Mouse (Mus musculus) G1E (cell line): Measurements from ENCODE around the gene Snrnp70. TPM values are rescaled to one million over a fixed set of nuclear protein-coding genes. Genes with fewer than 3 reads are reported as not detected.

Source experiments
- ATAC-seq: 2 replicates; pipeline ENCODE4 v1.8.0; 2016; ENCODE audit warnings: mild to moderate bottlenecking; ENCODE audit not compliant: insufficient number of reproducible peaks, poor library complexity, low FRiP score, severe bottlenecking; ENCODE audit errors: extremely low read depth
- DNase-seq: peaks from one replicate; pipeline ENCODE4 v3.0.0; 2012; ENCODE audit warnings: low spot score
- H3K27me3 ChIP-seq: 2 replicates; pipeline ENCODE4 v1.6.1; 2012; ENCODE audit warnings: mild to moderate bottlenecking, low read length, inconsistent platforms; ENCODE audit not compliant: insufficient read depth
- H3K36me3 ChIP-seq: replicated peaks from 2 replicates; pipeline ENCODE3; 2012; ENCODE audit warnings: mild to moderate bottlenecking, inconsistent platforms
- H3K4me1 ChIP-seq: 2 replicates; pipeline ENCODE4 v1.6.1; 2012; ENCODE audit warnings: low read depth, low read length, inconsistent platforms, mixed read lengths; ENCODE audit not compliant: insufficient read depth
- H3K4me3 ChIP-seq: 2 replicates; pipeline ENCODE4 v1.5.1; 2012; ENCODE audit warnings: low read depth, mild to moderate bottlenecking, inconsistent platforms, low read length, moderate library complexity, mixed read lengths
- H3K9me3 ChIP-seq: replicated peaks from 2 replicates; pipeline ENCODE4 v1.6.1; 2012; ENCODE audit warnings: inconsistent platforms
- CTCF ChIP-seq: IDR thresholded peaks from 2 replicates; pipeline ENCODE4 v1.5.1; 2012; ENCODE audit warnings: low read depth, low read length, inconsistent platforms, mixed read lengths
- GATA1 ChIP-seq: IDR thresholded peaks from 2 replicates; pipeline ENCODE4 v1.6.1; 2012; ENCODE audit warnings: borderline replicate concordance, low read length, inconsistent platforms, mixed read lengths
- GATA2 ChIP-seq: IDR thresholded peaks from 2 replicates; pipeline ENCODE4 v1.6.1; 2012; ENCODE audit warnings: low read depth, low read length, inconsistent platforms, borderline replicate concordance
- POLR2AphosphoS5 ChIP-seq: IDR thresholded peaks from 2 replicates; pipeline ENCODE4 v1.6.1; 2012; ENCODE audit warnings: low read depth, low read length, inconsistent platforms; ENCODE audit not compliant: insufficient replicate concordance
- TAL1 ChIP-seq: conservative IDR thresholded peaks from 2 replicates; pipeline ENCODE4 v1.6.1; 2012; ENCODE audit warnings: low read depth, low read length, inconsistent platforms, mixed read lengths
- polyA plus RNA-seq: library from polyadenylated mRNA; stranded (reverse); fragments of >175 nt; gene quantifications from 2 replicates; pipeline ENCODE4 v1.2.3, GENCODE M21; 2012
- total RNA-seq, 2 experiments: library from RNA; stranded (forward) in 1 of 2; stranded (reverse) in 1 of 2; fragments of 200-1000 nt in 1 of 2; fragments of >200 nt in 1 of 2; fragmentation: Nextera tagmentation in 1 of 2; gene quantifications; 2 replicates each; pipeline ENCODE4 v1.2.3; 2014 to 2017

The Snrnp70 gene
- total and polyA plus RNA-seq, 3 experiments = 174 to 1,054 (median 333) TPM

GRCm38 (mm10) chr7:45386077-45386476, 9.5 kb downstream of the Snrnp70 start:
- ATAC-seq (no peak), DNase-seq (no peak)
- no peak for TF ChIP-seq TAL1
- TF ChIP-seq POLR2AphosphoS5 = no peak
- no peak for TF ChIP-seq GATA2
- TF ChIP-seq GATA1 = no peak
- TF ChIP-seq CTCF = no peak
- Histone ChIP-seq H3K36me3 (peaks cover 98% of the 10 kb centered on the region), H3K27me3 (no peaks in the 10 kb centered on the region), H3K4me1 (peaks cover 53% of the 10 kb centered on the region), H3K4me3 (no peak overlapping the region), H3K9me3 (no peaks in the 10 kb centered on the region)

- ATAC-seq = no peak
- TF ChIP-seq POLR2AphosphoS5 (no peak), TAL1 (no peak), GATA2 (no peak), CTCF (no peak), GATA1 (no peak)
- H3K36me3 ChIP-seq = peaks cover 95% of the 10 kb centered on the region
These were observed 19.5 kb downstream of the Snrnp70 start for GRCm38 (mm10) chr7:45376057-45376456.

GRCm38 (mm10) chr7:45374620-45375019, 20.9 kb downstream of the Snrnp70 start:
- ATAC-seq (peak; percentile 22; the same call in 1 of the 2 replicates), DNase-seq (no peak)
- Histone ChIP-seq H3K9me3 (no peaks in the 10 kb centered on the region), H3K27me3 (peaks cover 5% of the 10 kb centered on the region; the same call in 1 of the 2 replicates), H3K4me3 (no peak overlapping the region), H3K36me3 (peaks cover 81% of the 10 kb centered on the region), H3K4me1 (peaks cover 56% of the 10 kb centered on the region)
- TF ChIP-seq GATA1 (no peak), GATA2 (no peak), CTCF (no peak), POLR2AphosphoS5 (no peak), TAL1 (no peak)

More at GRCm38 (mm10) chr7:45376057-45376456, 19.5 kb downstream of the Snrnp70 start:
- DNase-seq = no peak
- H3K9me3 ChIP-seq = no peaks in the 10 kb centered on the region
- H3K27me3 ChIP-seq = no peaks in the 10 kb centered on the region; the same call in 1 of the 2 replicates
- no peak overlapping the region for H3K4me3 ChIP-seq
- H3K4me1 ChIP-seq = peaks cover 54% of the 10 kb centered on the region

- Histone ChIP-seq H3K4me3 (no peak overlapping the region), H3K36me3 (peaks cover 73% of the 10 kb centered on the region), H3K27me3 (peaks cover 5% of the 10 kb centered on the region; the same call in 1 of the 2 replicates), H3K9me3 (no peaks in the 10 kb centered on the region), H3K4me1 (peaks cover 69% of the 10 kb centered on the region)
- TF ChIP-seq POLR2AphosphoS5 (no peak), TAL1 (no peak), GATA1 (no peak)
- DNase-seq = no peak
- ATAC-seq = no peak
These were observed 23.2 kb downstream of the Snrnp70 start for GRCm38 (mm10) chr7:45372371-45372770.

- H3K4me1 ChIP-seq = peaks cover 65% of the 10 kb centered on the region
- ATAC-seq = peak; percentile 78
- DNase-seq = peak; percentile 77
- H3K27me3 ChIP-seq = peaks cover 16% of the 10 kb centered on the region
- TF ChIP-seq GATA2 (no peak), POLR2AphosphoS5 (no peak), TAL1 (no peak), CTCF (no peak), GATA1 (no peak)
- no peaks in the 10 kb centered on the region for H3K9me3 ChIP-seq
- peak within 1 kb of the TSS; percentile 73 for H3K4me3 ChIP-seq
- peaks cover 56% of the 10 kb centered on the region for H3K36me3 ChIP-seq
These were observed 24.8 kb downstream of the Snrnp70 start, which contains the start of gene Lin7b for GRCm38 (mm10) chr7:45370475-45371311. Gene Lin7b (minus strand): TSS chr7:45370583.

- TF ChIP-seq TAL1 = no peak
- no peak for TF ChIP-seq GATA1
- no peak for TF ChIP-seq CTCF
- TF ChIP-seq POLR2AphosphoS5 = no peak
- TF ChIP-seq GATA2 = no peak
- Histone ChIP-seq H3K27me3 (peaks cover 23% of the 10 kb centered on the region), H3K4me3 (peak overlapping the region; percentile 73), H3K9me3 (no peaks in the 10 kb centered on the region), H3K4me1 (peaks cover 63% of the 10 kb centered on the region), H3K36me3 (peaks cover 50% of the 10 kb centered on the region)
- DNase-seq (no peak), ATAC-seq (no peak)
These were observed 25.6 kb downstream of the Snrnp70 start for GRCm38 (mm10) chr7:45369836-45370474.
